Mouse (Mus musculus): ENCODE data around the gene Exosc9. TPM values are rescaled to one million over a fixed set of nuclear protein-coding genes. Genes with fewer than 3 reads are reported as not detected.
A peak's percentile ranks its signal among the peaks of the same experiment; 100 is the strongest.
"Not testable (repeated sequence)": the region's sequence is repeated elsewhere in the genome, so short reads cannot be mapped to it uniquely, and the experiment has no call there.

Exosc9 gene
- total RNA-seq, 2 experiments from 2014 or later: 36.0 to 42.3 TPM

GRCm38 (mm10) chr3:36557601-36558000 lies 5.2 kb downstream of the Exosc9 start:
- DNase-seq: no peak

GRCm38 (mm10) chr3:36559606-36560005 lies 7.2 kb downstream of the Exosc9 start:
- no peak for DNase-seq

GRCm38 (mm10) chr3:36563666-36564065 lies 11.3 kb downstream of the Exosc9 start:
- no peak for DNase-seq

GRCm38 (mm10) chr3:36569836-36570235 lies 17.4 kb downstream of the Exosc9 start:
- no peak for DNase-seq

- peak in 1 of 2 experiments; percentile 2 for DNase-seq
These were observed 19.0 kb downstream of the Exosc9 start for GRCm38 (mm10) chr3:36571361-36571826.

- peak; percentile 96 to 98 for DNase-seq
These were observed 19.5 kb downstream of the Exosc9 start, which contains the start of gene Ccna2 for GRCm38 (mm10) chr3:36571827-36572378. Gene Ccna2 (minus strand): TSS chr3:36572150.

GRCm38 (mm10) chr3:36598811-36599210 lies 46.4 kb downstream of the Exosc9 start:
- DNase-seq: no peak

- not testable (repeated sequence) for DNase-seq
These were observed 47.4 kb downstream of the Exosc9 start for GRCm38 (mm10) chr3:36599773-36600172.

- DNase-seq: no peak
These were observed 53.7 kb downstream of the Exosc9 start for GRCm38 (mm10) chr3:36605894-36606783.

- DNase-seq: no peak
These were observed 60.3 kb downstream of the Exosc9 start for GRCm38 (mm10) chr3:36612687-36613086.

GRCm38 (mm10) chr3:36613202-36613907 lies 60.9 kb downstream of the Exosc9 start, which contains the start of gene Bbs7:
Gene Bbs7 (minus strand): TSS chr3:36613477.
- DNase-seq: peak; percentile 91 to 93

- DNase-seq: no peak
These were observed 61.5 kb downstream of the Exosc9 start for GRCm38 (mm10) chr3:36613908-36614255.

Other genes with a start within 250 kb of the Exosc9 start
- gene Anxa5, start 76.7 kb upstream of the Exosc9 start, total RNA-seq (2021): 10 to 100 TPM; 46.6 to 49.3 TPM
- not detected for gene 1810062G17Rik, start 76.7 kb upstream of the Exosc9 start, total RNA-seq (2021)
- 1 to 10 TPM; 2.1 to 2.5 TPM for gene Gm11549, start 30.8 kb upstream of the Exosc9 start, total RNA-seq (2021)
- gene Ccna2, start 19.5 kb downstream of the Exosc9 start, total RNA-seq (2021): 1 to 10 TPM; 1.3 to 1.4 TPM
- 10 to 100 TPM; 18.0 to 18.6 TPM for gene Bbs7, start 60.9 kb downstream of the Exosc9 start, total RNA-seq (2021)
- gene Trpc3, start 137.6 kb downstream of the Exosc9 start, total RNA-seq (2021): 1 to 10 TPM; 4.7 to 5.9 TPM

Data from layer of hippocampus, postnatal 36 days (tissue).